Mouse (Mus musculus) ovary, adult 10 weeks (tissue): Measurements from ENCODE around the gene Ms4a3. TPM values are rescaled to one million over a fixed set of nuclear protein-coding genes. Genes with fewer than 3 reads are reported as not detected.

Experiments used
- polyA plus RNA-seq: library from polyadenylated mRNA; stranded (reverse); fragments of 350-450 nt; fragmentation: Illumina TruSeq; extraction: RNeasy Lipid Tissue Mini Kit (QIAGEN cat#74804); gene quantifications from one replicate; pipeline ENCODE4 v1.2.3, GENCODE M21; 2014

The Ms4a3 gene
- not detected for polyA plus RNA-seq

DNA sequence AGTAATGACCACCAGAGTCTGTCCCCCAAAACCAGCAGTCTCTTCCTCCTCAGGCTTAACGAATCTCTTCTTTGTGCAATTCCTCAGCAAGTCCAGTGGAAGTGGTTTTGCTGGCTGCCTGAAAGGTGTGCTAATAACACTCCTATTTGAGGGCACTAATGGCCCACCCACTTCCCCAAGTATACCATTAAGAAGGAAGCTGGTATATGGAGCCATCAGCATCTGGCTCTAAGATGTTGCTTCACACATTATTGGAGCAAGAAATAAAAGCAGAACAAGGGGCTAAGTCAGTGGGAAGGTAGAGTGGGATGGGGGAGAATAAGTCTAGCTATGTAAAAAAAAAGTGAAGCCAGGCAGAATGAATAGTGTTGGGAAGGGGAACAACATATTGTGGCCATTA is at the start of gene Ms4a3:
Gene Ms4a3 (minus strand): TSS at position 120 of the 400 bp plus-strand sequence.

DNA sequence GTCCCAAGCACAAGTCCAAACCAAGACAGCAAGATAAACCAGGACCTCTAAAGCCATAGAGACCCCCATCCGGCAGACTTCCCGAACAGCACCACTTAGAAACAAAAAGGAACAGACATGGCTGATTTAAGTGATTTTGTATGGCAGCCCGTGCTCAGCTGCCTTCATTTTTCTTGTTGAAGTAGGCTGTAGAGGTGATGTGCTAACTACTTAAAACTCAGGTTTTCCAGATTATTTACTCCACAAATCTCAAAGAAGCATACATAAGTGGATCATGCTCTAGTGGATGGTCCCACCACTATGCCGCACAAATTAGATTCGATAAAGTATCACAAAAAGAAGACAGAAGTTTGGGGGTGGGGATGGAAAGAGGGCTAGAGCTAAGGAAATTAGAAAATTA is 19.8 kb upstream of the Ms4a3 start, which contains the start of gene Oosp2:
Gene Oosp2 (minus strand): TSS at position 101 of the 400 bp plus-strand sequence.

DNA sequence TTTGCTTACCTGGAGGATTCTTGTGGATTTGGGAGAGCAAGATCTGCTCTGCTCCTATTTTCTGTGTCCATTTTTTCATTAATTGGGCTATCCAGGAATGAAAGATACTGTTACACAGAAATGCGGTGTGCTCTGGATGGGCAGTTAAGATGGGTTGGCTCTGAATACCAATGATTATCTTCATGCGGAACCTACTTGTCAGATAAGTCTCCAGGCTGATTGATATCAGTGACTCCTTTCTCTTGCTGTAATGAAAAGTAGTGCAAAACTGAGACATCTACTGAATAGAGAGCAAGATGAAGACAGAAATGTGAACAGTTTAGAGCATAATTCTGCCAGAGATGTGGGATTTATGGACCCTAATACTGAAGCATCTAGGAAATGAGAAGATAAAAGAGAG is 17.1 kb downstream of the Ms4a3 start, which contains the start of gene Ms4a2:
Gene Ms4a2 (minus strand): TSS at position 169 of the 400 bp plus-strand sequence.

DNA sequence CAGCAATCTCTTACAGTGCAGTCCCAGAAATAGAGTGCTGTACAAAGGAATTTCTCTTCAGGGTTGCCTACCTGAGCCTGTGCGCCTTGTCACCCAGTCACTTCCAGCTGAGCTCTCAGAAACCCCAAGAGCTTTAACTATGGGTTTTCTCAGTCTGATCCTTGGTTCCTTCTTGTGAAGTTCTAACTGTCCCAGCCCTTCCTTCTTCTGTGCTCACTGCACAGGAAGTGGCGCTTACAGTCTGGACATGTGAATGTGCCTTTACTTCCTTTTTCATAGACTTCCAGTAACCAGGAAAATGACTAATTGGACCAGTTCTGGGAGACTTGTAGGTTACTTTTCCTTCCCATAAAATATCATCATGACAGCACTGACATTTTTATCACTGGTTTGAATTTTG is 36.0 kb downstream of the Ms4a3 start, which contains the start of gene Ms4a6d:
Gene Ms4a6d (minus strand): TSS at position 247 of the 400 bp plus-strand sequence.

Other genes with a start within 250 kb of the Ms4a3 start
- 2.4 TPM for gene Ms4a4c, start 236.1 kb downstream of the Ms4a3 start, polyA plus RNA-seq
- gene Ms4a4b, start 197.3 kb downstream of the Ms4a3 start, polyA plus RNA-seq: 5.8 TPM
- gene Ms4a6c, start 171.5 kb downstream of the Ms4a3 start, polyA plus RNA-seq: 28.5 TPM
- gene Gm8369, start 154.9 kb downstream of the Ms4a3 start, polyA plus RNA-seq: 0.51 TPM
- 9.6 TPM for gene Ms4a6b, start 124.3 kb downstream of the Ms4a3 start, polyA plus RNA-seq
- gene Ms4a4d, start 104.0 kb downstream of the Ms4a3 start, polyA plus RNA-seq: 60.8 TPM
- 9.6 TPM for gene Ms4a6d, start 36.0 kb downstream of the Ms4a3 start, polyA plus RNA-seq
- 1.2 TPM for gene Ms4a2, start 17.1 kb downstream of the Ms4a3 start, polyA plus RNA-seq
- gene Oosp2, start 19.7 kb upstream of the Ms4a3 start, polyA plus RNA-seq: 25.8 TPM
- gene Oosp1, start 50.3 kb upstream of the Ms4a3 start, polyA plus RNA-seq: 63.7 TPM
- gene Oosp3, start 56.2 kb upstream of the Ms4a3 start, polyA plus RNA-seq: 73.2 TPM
- gene Gif, start 106.7 kb upstream of the Ms4a3 start, polyA plus RNA-seq: not detected
- 33.5 TPM for gene Mrpl16, start 129.5 kb upstream of the Ms4a3 start, polyA plus RNA-seq
- 11.1 TPM for gene Stx3, start 178.6 kb upstream of the Ms4a3 start, polyA plus RNA-seq
- gene Olfr1417, start 198.4 kb upstream of the Ms4a3 start, polyA plus RNA-seq: not detected
- gene Olfr1418, start 220.2 kb upstream of the Ms4a3 start, polyA plus RNA-seq: not detected
- not detected for gene Olfr1419, start 234.3 kb upstream of the Ms4a3 start, polyA plus RNA-seq
- gene Olfr1420, start 245.7 kb upstream of the Ms4a3 start, polyA plus RNA-seq: not detected